Mouse (Mus musculus) Muller cell, postnatal 12 days (primary cell): ENCODE results near the gene Trip4.

Experiments
- DNase-seq: peaks from one replicate; pipeline ENCODE4 v3.0.0-alpha.2; 2015; ENCODE audit errors: inconsistent ontology term

The Trip4 gene

GRCm38 (mm10) chr9:65834628-65835354 is 73.8 kb downstream of the Trip4 start:
- DNase-seq = peak; percentile 75

GRCm38 (mm10) chr9:65833640-65834039 is 75.0 kb downstream of the Trip4 start:
- peak; percentile 48 for DNase-seq

GRCm38 (mm10) chr9:65833230-65833629 is 75.4 kb downstream of the Trip4 start:
- DNase-seq = peak; percentile 34

- DNase-seq = peak; percentile 47
Observed at GRCm38 (mm10) chr9:65832041-65832440, 76.6 kb downstream of the Trip4 start.

GRCm38 (mm10) chr9:65831164-65831563 is 77.4 kb downstream of the Trip4 start:
- DNase-seq = no peak

- no peak for DNase-seq
Observed at GRCm38 (mm10) chr9:65830255-65830654, 78.3 kb downstream of the Trip4 start.

- DNase-seq = no peak
Observed at GRCm38 (mm10) chr9:65829410-65829809, 79.2 kb downstream of the Trip4 start.

- DNase-seq = peak; percentile 53
Observed at GRCm38 (mm10) chr9:65828511-65828910, 80.1 kb downstream of the Trip4 start.

GRCm38 (mm10) chr9:65828016-65828403 is 80.6 kb downstream of the Trip4 start:
- DNase-seq = no peak

- peak; percentile 93 for DNase-seq
Observed at GRCm38 (mm10) chr9:65827344-65828015, 81.1 kb downstream of the Trip4 start, which contains the start of gene Zfp609. Gene Zfp609 (minus strand): TSS chr9:65827564.

- DNase-seq = peak; percentile 79
Observed at GRCm38 (mm10) chr9:65826588-65827343, 81.8 kb downstream of the Trip4 start.

- DNase-seq = peak; percentile 69
Observed at GRCm38 (mm10) chr9:65826226-65826587, 82.4 kb downstream of the Trip4 start.

- peak; percentile 67 for DNase-seq
Observed at GRCm38 (mm10) chr9:65823716-65824462, 84.7 kb downstream of the Trip4 start.

- no peak for DNase-seq
Observed at GRCm38 (mm10) chr9:65822011-65822410, 86.6 kb downstream of the Trip4 start.

GRCm38 (mm10) chr9:65820301-65820700 is 88.3 kb downstream of the Trip4 start:
- no peak for DNase-seq

- DNase-seq = peak; percentile 57
Observed at GRCm38 (mm10) chr9:65818402-65818801, 90.2 kb downstream of the Trip4 start.

GRCm38 (mm10) chr9:65812841-65813240 is 95.8 kb downstream of the Trip4 start:
- peak; percentile 77 for DNase-seq

GRCm38 (mm10) chr9:65811784-65812183 is 96.8 kb downstream of the Trip4 start:
- no peak for DNase-seq

- no peak for DNase-seq
Observed at GRCm38 (mm10) chr9:65807818-65808217, 100.8 kb downstream of the Trip4 start.

- no peak for DNase-seq
Observed at GRCm38 (mm10) chr9:65807251-65807650, 101.3 kb downstream of the Trip4 start.

- no peak for DNase-seq
Observed at GRCm38 (mm10) chr9:65799770-65800169, 108.8 kb downstream of the Trip4 start.

GRCm38 (mm10) chr9:65795651-65796050 is 112.9 kb downstream of the Trip4 start:
- DNase-seq = no peak
